Mouse (Mus musculus) megakaryocyte, embryonic 14.5 days (primary cell): ENCODE data around the gene 4930432M17Rik.

Source experiments
- FLI1 ChIP-seq: IDR thresholded peaks from 2 replicates; pipeline ENCODE4 v1.6.1; 2012; ENCODE audit warnings: low read length, inconsistent platforms, mixed read lengths
- GATA1 ChIP-seq: IDR thresholded peaks from 3 replicates; pipeline ENCODE4 v1.6.1; 2012; ENCODE audit warnings: mixed read lengths, low read length, inconsistent platforms, borderline replicate concordance

DNA sequence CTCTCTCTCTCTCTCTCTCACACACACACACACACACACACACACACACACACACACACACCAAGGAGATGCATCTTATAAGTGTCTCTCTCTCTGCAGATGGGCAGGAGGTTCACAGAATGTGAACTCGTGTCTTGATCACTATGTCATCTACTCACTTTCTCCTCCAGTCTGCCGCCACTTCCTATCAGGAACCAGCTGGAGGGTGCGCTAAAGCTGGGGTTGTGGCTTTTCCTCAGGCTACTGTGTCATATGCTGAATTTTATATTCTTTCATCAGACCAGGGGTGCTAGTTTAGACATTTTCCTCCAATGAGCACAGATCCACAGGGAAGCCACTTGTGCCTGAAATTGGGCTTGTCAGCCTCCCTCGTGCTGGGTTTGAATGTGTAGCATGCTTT is 59.1 kb downstream of the 4930432M17Rik start:
- TF ChIP-seq GATA1, result no peak
- no peak for TF ChIP-seq FLI1
